Mouse (Mus musculus) frontal cortex, postnatal 36 days (tissue): Measurements from ENCODE around the gene Lair1.
"Not testable (repeated sequence)": the region's sequence is repeated elsewhere in the genome, so short reads cannot be mapped to it uniquely, and the experiment has no call there.

Experiments
- DNase-seq, 2 experiments: peaks; one replicate each; pipeline ENCODE4 v3.0.0; 2022; ENCODE audit warnings: low spot score in 2 of 2

Gene Lair1

DNA sequence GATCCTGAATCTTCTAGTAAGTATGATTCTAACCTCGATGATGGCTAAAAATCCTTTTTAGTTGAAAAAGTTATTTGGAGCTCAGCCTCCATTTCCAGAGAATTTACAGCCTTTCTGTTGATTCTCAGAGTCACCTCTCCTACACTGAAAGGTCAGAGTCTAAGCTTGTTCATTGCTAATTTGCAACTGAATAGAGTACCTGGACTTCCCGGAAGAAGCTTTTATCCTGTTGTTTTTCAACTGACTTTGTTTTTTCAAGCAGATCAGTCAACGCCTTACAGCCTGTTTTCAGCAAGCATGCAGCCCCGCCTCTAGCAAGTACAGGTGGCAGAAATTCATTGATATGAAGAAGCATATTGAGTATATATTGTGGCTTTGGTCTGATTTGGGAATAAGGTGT lies 59.0 kb downstream of the Lair1 start:
- not testable (repeated sequence) for DNase-seq

DNA sequence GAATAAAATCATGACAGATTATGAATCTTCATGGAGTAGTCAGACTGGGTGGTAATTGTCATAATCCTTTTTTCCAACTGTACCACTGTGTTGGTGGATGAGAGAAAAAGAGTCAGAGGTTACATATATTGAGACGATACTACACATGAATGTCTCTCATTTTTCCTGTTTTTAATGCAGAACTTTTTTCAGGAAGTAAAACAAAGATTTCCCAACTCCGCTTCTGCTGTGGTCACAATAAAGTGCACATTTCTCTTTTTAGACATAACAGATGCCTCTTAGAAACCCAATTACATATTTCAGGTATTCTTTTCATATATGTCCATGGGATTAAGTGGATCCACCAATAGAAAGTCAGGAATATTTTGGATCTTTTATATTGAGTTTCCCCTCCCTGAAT lies 101.0 kb downstream of the Lair1 start:
- DNase-seq, result no peak

DNA sequence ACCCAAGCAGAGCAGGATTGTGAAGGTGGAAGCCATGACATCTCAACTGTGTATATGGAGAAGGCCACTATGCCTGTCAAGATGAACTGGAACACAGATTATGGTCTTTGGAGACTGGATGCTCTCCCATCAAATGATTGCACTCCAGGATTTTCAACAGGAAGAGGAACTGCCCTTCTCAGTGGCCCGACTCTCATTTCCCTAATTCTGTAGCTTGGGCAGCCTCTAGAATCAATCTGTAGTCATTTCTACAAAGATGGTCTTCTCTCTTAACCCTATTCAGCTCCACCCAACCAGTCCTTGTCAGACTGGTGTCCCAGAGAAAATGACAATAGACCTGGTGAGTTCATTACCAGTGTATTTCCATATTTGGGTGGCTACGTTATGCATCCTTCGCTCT lies 105.6 kb downstream of the Lair1 start:
- no peak for DNase-seq
